Mouse (Mus musculus) embryonic facial prominence, embryonic 13.5 days (tissue): Measurements from ENCODE around the gene Tm4sf19. TPM values are rescaled to one million over a fixed set of nuclear protein-coding genes. Genes with fewer than 3 reads are reported as not detected.

ENCODE experiments used
- ATAC-seq: fragments of 200-750 bp; cut with Nextera tagmentation; 2 replicates; pipeline ENCODE4 v1.8.0; 2017; ENCODE audit warnings: low read depth; ENCODE audit not compliant: insufficient number of reproducible peaks, insufficient read depth, low FRiP score, low TSS enrichment
- H3K27ac ChIP-seq: fragments of 300-500 bp; sonication (generic); 2 replicates; pipeline ENCODE4 v1.5.1; 2015; ENCODE audit warnings: moderate library complexity, mild to moderate bottlenecking, inconsistent platforms
- H3K27me3 ChIP-seq: fragments of 300-500 bp; sonication (generic); 2 replicates; pipeline ENCODE4 v1.6.1; 2015; ENCODE audit warnings: mild to moderate bottlenecking, inconsistent platforms
- H3K36me3 ChIP-seq: fragments of 300-500 bp; sonication (generic); 2 replicates; pipeline ENCODE4 v1.6.1; 2015; ENCODE audit warnings: mild to moderate bottlenecking, inconsistent platforms
- H3K4me1 ChIP-seq: fragments of 300-500 bp; sonication (generic); 2 replicates; pipeline ENCODE4 v1.6.1; 2015; ENCODE audit warnings: inconsistent platforms
- H3K4me2 ChIP-seq: fragments of 300-500 bp; sonication (generic); 2 replicates; pipeline ENCODE4 v1.6.1; 2015; ENCODE audit warnings: moderate library complexity, mild to moderate bottlenecking, inconsistent platforms
- H3K4me3 ChIP-seq: fragments of 300-500 bp; sonication (generic); 2 replicates; pipeline ENCODE4 v1.5.1; 2015; ENCODE audit warnings: mild to moderate bottlenecking, inconsistent platforms
- H3K9ac ChIP-seq: fragments of 300-500 bp; sonication (generic); 2 replicates; pipeline ENCODE4 v1.6.1; 2015; ENCODE audit warnings: mild to moderate bottlenecking, inconsistent platforms
- H3K9me3 ChIP-seq: fragments of 300-500 bp; sonication (generic); 2 replicates; pipeline ENCODE4 v1.6.1; 2016; ENCODE audit warnings: inconsistent platforms
- WGBS: fragments of 180-500 bp; shearing (Covaris S2); methylation state at CpG from one replicate; pipeline ENCODE4 v1.1.7; 2015; ENCODE audit warnings: mixed read lengths; 5-methylcytosine and 5-hydroxymethylcytosine counted together
- polyA plus RNA-seq: library from polyadenylated mRNA; unstranded; fragments of >200 nt; fragmentation: Nextera tagmentation; extraction: Ambion mirVana; gene quantifications from 2 replicates; pipeline ENCODE4 v1.2.1, GENCODE M21; 2015

The Tm4sf19 gene
- not detected in 2 replicates for polyA plus RNA-seq

DNA sequence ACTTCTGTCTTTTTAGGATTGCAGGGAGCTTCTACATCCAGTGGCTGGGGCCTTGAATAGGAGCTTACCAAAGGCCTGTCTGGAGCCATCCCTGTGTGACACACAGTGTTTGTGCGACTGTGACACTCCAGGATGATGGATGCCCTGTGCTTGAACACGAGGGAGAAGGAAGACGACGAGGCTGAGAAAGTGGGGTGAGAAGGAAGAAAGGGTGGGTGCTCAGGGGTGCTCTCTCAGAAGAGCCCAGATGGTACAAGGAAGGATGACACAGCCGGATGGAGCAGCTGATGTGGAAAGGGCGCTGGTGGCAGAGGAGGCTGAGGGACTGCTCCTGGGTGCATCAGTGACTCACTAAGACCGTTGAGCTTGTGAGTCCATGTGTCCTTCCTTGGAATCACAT is at the start of gene Tm4sf19:
TSS of gene Tm4sf19 (plus strand) at position 240 of the 400 bp plus-strand sequence.
- Histone ChIP-seq H3K36me3 (no peaks in the 10 kb centered on the region), H3K9me3 (no peaks in the 10 kb centered on the region), H3K27me3 (no peaks in the 10 kb centered on the region), H3K27ac (no peak within 1 kb of the TSS), H3K4me3 (no peak within 1 kb of the TSS), H3K9ac (no peak within 1 kb of the TSS), H3K4me2 (no peak within 1 kb of the TSS), H3K4me1 (no peaks in the 10 kb centered on the region; the same call in 1 of the 2 replicates)
- no peak for ATAC-seq
- 84% methylated on average over 7 of the region's 7 CpGs for WGBS

DNA sequence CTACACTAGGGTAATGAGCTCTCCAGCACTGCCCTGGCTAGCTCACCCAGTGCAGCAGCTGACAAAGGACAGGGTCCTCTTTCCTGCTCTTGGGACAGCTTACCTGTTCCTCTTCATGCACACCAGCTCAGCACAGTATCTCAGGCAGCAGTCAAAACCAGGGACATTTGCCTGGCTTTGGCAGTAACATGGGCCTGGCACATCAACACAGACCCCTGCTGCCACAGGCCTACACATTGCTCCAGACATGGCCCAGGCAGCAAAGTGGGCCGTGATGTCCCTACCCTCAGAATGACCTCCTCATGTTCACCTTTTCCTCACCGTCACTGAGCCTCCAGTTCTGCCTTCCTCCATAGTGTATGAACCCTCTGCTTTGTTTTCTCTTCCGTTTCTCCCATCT is 49.5 kb upstream of the Tm4sf19 start:
- ATAC-seq, result no peak
- no peak overlapping the region for H3K27ac ChIP-seq
- H3K4me1 ChIP-seq, result no peaks in the 10 kb centered on the region
- peaks cover 33% of the 10 kb centered on the region for H3K36me3 ChIP-seq
- no peaks in the 10 kb centered on the region for H3K27me3 ChIP-seq
- no peaks in the 10 kb centered on the region for H3K9me3 ChIP-seq
- no peak overlapping the region for H3K9ac ChIP-seq
- 91% methylated on average over 3 of the region's 3 CpGs for WGBS
- no peak overlapping the region for H3K4me3 ChIP-seq
- H3K4me2 ChIP-seq, result no peak overlapping the region

DNA sequence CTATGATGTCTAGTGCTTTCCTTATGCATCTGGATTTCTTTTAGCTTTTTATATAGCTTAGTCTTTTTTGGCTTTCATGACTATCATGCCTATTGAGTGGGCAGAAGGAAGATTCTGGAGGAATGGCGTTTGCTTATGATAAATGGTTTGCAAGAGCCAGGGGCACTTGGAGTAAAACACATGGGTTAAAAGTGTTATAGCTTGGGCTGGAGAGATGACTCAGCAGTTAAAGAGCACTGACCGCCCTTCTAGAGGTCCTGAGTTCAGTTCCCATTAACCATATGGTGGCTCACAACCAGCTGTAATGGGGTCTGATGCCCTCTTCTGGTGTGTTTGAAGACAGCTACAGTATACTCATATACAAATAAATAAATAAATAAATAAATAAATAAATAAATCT is 36.8 kb upstream of the Tm4sf19 start:
- Histone ChIP-seq H3K9ac (no peak overlapping the region), H3K4me3 (no peak overlapping the region), H3K4me1 (no peaks in the 10 kb centered on the region), H3K9me3 (no peaks in the 10 kb centered on the region), H3K4me2 (no peak overlapping the region), H3K27ac (no peak overlapping the region), H3K27me3 (no peaks in the 10 kb centered on the region), H3K36me3 (peaks cover 44% of the 10 kb centered on the region)
- 90% methylated on average over 2 of the region's 2 CpGs for WGBS
- ATAC-seq, result no peak

DNA sequence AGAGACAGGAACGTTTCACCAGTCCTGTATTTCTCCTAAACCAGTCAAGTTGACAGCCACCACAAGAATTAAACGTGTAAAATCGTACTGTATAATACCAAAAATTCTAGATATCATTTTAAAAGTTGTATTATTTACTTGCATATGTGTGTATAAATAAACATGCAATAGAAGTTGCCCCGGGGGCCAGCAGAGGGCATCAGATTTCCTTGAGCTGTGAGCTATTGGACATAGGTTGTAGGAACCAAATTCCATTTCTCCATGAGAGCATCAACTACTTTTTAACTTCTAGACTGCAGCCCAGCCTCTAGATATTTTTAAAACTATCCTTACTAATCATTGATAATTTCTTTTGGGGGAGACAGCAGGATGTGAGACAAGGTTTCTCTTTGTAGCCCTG is 29.0 kb upstream of the Tm4sf19 start:
- H3K4me2 ChIP-seq, result no peak overlapping the region
- no peak overlapping the region for H3K27ac ChIP-seq
- H3K4me3 ChIP-seq, result no peak overlapping the region
- no peaks in the 10 kb centered on the region for H3K27me3 ChIP-seq
- H3K36me3 ChIP-seq, result peaks cover 51% of the 10 kb centered on the region
- 87% methylated on average over 4 of the region's 4 CpGs for WGBS
- H3K9ac ChIP-seq, result no peak overlapping the region
- H3K4me1 ChIP-seq, result no peaks in the 10 kb centered on the region
- no peaks in the 10 kb centered on the region for H3K9me3 ChIP-seq
- no peak for ATAC-seq

DNA sequence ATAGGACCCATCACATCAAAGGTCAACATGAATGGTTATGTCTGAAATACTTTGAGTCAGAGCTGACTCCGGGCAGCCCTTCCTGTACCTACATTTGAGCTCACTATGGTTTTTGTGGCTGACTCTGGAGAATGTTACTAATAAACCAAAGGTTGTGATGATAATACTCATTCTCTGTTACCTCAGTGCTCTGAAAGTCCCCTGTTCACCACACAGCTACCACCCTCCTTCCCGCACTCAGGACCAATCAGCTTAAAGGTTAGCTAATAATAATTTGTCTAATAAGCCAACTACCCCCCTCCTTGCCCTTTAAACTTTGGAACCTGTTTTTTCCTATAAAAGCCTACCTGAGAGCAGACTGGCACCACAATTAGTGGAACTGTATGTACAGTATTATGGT is 20.7 kb upstream of the Tm4sf19 start:
- Histone ChIP-seq H3K9ac (no peak overlapping the region), H3K27me3 (no peaks in the 10 kb centered on the region), H3K4me1 (no peaks in the 10 kb centered on the region), H3K27ac (no peak overlapping the region), H3K4me3 (no peak overlapping the region), H3K36me3 (peaks cover 83% of the 10 kb centered on the region), H3K4me2 (no peak overlapping the region), H3K9me3 (0 out of 2 replicates have a peak, but pooled peaks cover 3% of the 10 kb centered on the region)
- WGBS, result 90% methylated on average over 2 of the region's 2 CpGs
- no peak for ATAC-seq

DNA sequence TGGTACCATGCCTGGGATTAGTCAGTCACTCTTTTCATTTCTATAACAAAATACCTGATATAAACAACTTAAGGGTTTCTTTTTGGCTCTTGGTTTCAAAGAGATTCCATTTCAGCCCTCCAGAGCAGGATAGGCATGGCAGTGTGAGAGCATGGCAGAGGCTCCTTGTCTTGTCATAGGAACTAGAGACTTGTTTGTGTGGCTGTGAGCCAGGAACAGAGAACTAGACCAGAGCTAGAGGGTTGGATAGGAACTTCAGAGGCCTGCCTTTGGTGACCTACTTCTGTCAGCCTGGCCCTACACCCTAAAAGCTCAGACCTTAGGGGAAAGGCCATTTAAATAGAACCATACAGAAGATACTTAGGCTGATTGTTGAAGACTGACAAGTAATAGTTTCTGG is 17.4 kb upstream of the Tm4sf19 start:
- no peak overlapping the region for H3K4me3 ChIP-seq
- H3K27ac ChIP-seq, result no peak overlapping the region
- H3K36me3 ChIP-seq, result peaks cover 81% of the 10 kb centered on the region

DNA sequence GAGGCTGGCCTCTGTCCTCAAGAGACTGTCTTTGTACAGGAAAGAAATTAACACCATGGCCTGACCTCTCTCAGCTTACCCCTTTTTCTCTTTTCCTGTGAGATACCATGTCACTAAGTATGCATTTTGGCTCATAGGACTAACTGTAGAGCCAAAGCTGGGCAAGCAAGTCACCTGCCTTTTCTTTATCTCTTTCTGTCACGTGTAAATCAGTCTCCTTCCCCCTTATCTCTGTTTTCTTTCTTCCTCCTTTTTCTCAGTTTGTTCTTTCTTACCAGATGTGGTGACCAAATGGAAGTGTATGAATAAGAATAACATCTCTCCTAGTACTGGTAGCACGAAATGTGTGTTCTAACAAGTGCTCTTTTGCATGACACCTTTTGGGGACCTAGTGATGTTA is 15.4 kb upstream of the Tm4sf19 start:
- Histone ChIP-seq H3K27ac (no peak overlapping the region), H3K4me2 (no peak overlapping the region), H3K4me1 (no peaks in the 10 kb centered on the region), H3K9ac (no peak overlapping the region), H3K9me3 (no peaks in the 10 kb centered on the region), H3K27me3 (no peaks in the 10 kb centered on the region), H3K4me3 (no peak overlapping the region), H3K36me3 (peaks cover 67% of the 10 kb centered on the region)
- WGBS, result 90% methylated on average over 2 of the region's 2 CpGs
- no peak for ATAC-seq

More for the DNA sequence above, 17.4 kb upstream of the Tm4sf19 start:
- 0 out of 2 replicates have a peak, but pooled peaks cover 3% of the 10 kb centered on the region for H3K9me3 ChIP-seq
- H3K4me1 ChIP-seq, result no peaks in the 10 kb centered on the region
- H3K9ac ChIP-seq, result no peak overlapping the region
- no peak for ATAC-seq
- no peak overlapping the region for H3K4me2 ChIP-seq
- H3K27me3 ChIP-seq, result no peaks in the 10 kb centered on the region

DNA sequence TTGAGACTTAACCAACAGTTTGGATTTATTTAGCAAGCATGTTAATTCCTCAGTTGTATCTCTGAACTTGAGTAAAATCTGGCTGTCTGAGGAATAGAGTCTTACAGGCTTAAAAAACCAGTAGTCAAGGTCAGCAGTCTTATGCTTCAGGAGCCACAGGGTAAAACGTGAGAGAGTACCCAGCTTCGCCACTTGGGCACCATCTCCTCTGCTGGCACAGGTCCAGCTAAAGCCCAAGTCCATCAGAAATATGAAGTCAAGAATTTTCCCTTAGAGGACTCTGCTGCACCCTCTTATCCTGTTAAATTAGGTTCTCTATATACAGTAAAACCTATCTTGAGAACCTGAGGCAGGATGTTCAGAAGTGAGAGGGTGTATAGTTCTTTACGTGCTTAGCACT is 13.5 kb upstream of the Tm4sf19 start:
- peaks cover 61% of the 10 kb centered on the region for H3K36me3 ChIP-seq
- no peaks in the 10 kb centered on the region for H3K27me3 ChIP-seq
- WGBS, result 87% methylated on average over 3 of the region's 3 CpGs
- H3K9ac ChIP-seq, result no peak overlapping the region
- no peak overlapping the region for H3K27ac ChIP-seq
- H3K9me3 ChIP-seq, result no peaks in the 10 kb centered on the region
- H3K4me1 ChIP-seq, result no peaks in the 10 kb centered on the region
- no peak overlapping the region for H3K4me2 ChIP-seq
- H3K4me3 ChIP-seq, result no peak overlapping the region
- ATAC-seq, result no peak

DNA sequence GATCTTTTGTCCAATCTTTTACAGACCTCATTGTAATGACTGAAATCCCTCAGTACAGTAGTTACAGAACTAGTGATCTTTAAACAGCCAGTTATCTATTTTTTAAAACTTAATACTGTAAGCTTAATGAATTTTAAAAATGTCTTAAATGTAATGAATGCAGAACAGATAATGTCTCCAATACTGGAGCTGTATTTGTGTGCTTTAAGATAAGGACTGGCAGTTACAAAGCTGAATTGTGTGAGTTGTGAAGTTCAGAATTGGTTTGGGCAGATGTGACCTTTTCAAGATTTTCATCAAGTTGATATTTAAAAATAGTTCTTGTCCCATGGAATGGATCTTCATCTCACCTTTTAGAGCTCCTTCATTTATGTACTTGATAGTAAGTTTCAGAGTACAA is 11.3 kb upstream of the Tm4sf19 start:
- Histone ChIP-seq H3K4me2 (no peak overlapping the region), H3K9me3 (no peaks in the 10 kb centered on the region), H3K4me3 (no peak overlapping the region), H3K27me3 (no peaks in the 10 kb centered on the region), H3K4me1 (no peaks in the 10 kb centered on the region), H3K27ac (no peak overlapping the region), H3K9ac (no peak overlapping the region), H3K36me3 (peaks cover 55% of the 10 kb centered on the region)
- no peak for ATAC-seq

DNA sequence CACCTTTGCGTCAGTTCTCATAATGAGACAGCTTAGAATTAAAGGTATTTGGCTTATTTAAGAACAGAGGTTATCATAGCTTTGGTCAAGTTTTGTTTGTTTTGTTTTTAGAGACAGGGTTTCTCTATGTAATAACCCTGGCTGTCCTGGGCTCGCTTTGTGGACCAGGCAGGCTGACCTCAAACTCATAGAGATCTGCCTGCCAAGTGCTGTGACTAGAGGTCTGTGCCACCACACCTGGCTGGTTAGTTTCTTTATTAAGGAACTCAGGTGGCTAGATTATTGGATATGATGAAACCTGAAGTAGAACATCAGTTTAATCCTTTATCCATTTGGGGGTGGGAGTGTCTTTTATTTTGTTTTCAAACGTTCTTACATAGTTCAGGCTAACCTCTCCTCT is 10.5 kb upstream of the Tm4sf19 start:
- Histone ChIP-seq H3K4me1 (no peaks in the 10 kb centered on the region), H3K27me3 (no peaks in the 10 kb centered on the region), H3K36me3 (peaks cover 53% of the 10 kb centered on the region), H3K4me2 (no peak overlapping the region), H3K27ac (no peak overlapping the region), H3K4me3 (no peak overlapping the region), H3K9ac (no peak overlapping the region), H3K9me3 (no peaks in the 10 kb centered on the region)
- 78% methylated on average over 3 of the region's 3 CpGs for WGBS
- ATAC-seq, result no peak

DNA sequence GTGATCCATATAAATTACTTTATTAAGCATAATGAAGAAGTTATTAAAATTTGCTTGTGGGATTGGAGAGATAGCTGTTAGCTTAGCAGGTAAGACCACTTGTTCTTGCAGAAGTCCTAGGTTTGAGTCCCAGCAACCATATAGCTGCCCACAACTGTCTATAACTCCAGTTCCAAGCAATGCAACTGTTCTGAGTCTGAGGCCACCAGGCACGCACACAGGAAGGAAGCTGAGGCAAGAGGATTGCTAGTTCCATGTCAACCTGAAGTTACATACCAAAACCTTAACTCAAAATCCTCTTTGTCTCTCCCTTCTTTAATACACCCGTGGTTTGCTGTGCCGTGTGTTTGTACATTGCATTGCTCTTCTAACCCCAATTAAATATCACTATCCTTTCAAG is 9.4 kb upstream of the Tm4sf19 start:
- H3K36me3 ChIP-seq, result peaks cover 45% of the 10 kb centered on the region
- no peak overlapping the region for H3K27ac ChIP-seq
- H3K4me3 ChIP-seq, result no peak overlapping the region
- no peaks in the 10 kb centered on the region for H3K9me3 ChIP-seq
- no peaks in the 10 kb centered on the region for H3K27me3 ChIP-seq
- ATAC-seq, result no peak
- no peak overlapping the region for H3K9ac ChIP-seq
- 93% methylated on average over 3 of the region's 3 CpGs for WGBS
- no peaks in the 10 kb centered on the region; the same call in 1 of the 2 replicates for H3K4me1 ChIP-seq
- H3K4me2 ChIP-seq, result no peak overlapping the region

DNA sequence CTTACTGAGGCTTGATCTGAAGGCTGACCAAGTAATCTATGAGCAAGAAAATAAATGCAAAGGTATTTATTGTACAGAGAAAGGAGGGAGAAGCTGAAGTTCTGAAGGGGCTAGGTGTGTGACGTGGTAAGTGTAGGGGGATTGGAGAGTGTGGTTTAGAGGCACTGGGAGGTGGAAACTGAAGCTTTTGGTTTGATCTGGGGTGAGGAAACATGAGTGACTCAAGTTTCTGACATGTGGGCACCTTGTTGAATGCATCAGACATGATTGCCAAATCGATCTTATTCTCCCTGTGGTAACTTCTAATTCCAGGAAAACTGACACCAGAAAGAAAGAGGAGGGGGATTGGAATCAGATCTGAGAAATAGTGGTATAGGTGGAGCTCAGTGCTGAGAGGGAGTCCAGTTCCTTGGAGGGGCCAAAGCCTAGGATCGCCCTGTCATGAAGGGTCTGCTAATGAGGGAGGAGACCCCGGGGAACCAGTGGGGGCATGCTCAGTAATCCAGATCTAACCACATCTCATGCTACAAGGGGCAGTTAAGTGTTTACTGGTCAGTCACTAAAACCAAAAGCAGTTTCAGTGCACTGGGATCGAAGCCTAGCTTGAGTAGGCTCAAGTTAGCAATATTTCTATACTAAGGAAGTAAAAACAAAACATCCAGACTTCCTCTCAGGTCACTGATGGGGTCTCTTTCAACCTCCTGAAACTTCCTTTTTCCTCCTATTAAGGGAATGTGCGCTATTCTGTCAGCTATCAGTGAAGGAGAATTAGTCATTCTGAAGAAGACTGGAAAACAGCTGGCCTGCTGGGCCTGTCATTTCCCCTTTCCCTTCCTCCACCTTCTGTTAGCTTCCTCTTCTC is 4.4 kb upstream of the Tm4sf19 start:
- H3K9me3 ChIP-seq, result no peaks in the 10 kb centered on the region
- peak overlapping the region; percentile 53 for H3K27ac ChIP-seq
- WGBS, result 52% methylated on average over 6 of the region's 6 CpGs
- no peak overlapping the region for H3K9ac ChIP-seq
- no peak for ATAC-seq
- peaks cover 21% of the 10 kb centered on the region for H3K36me3 ChIP-seq
- no peak overlapping the region for H3K4me2 ChIP-seq
- no peak overlapping the region for H3K4me3 ChIP-seq
- no peaks in the 10 kb centered on the region; the same call in 1 of the 2 replicates for H3K4me1 ChIP-seq
- H3K27me3 ChIP-seq, result no peaks in the 10 kb centered on the region
